Mouse (Mus musculus) ES-E14 (cell line): ENCODE measurements at regions not wholly inside any gene's neighbourhood (a gene's known extent, or its start where the extent isn't known, plus 50 kb on each side); places are given as distances from the start of the nearest gene placed in this dataset.

Source experiments
- CHD2 ChIP-seq: IDR thresholded peaks from 2 replicates; pipeline ENCODE4 v1.6.1; 2014; ENCODE audit warnings: mild to moderate bottlenecking, low read depth, low read length, inconsistent platforms
- HCFC1 ChIP-seq: IDR thresholded peaks from 2 replicates; pipeline ENCODE4 v1.6.1; 2012; ENCODE audit warnings: low read length, inconsistent platforms, borderline replicate concordance; ENCODE audit not compliant: insufficient read depth
- MAFK ChIP-seq: IDR thresholded peaks from 2 replicates; pipeline ENCODE4 v1.6.1; 2014; ENCODE audit warnings: mild to moderate bottlenecking, low read depth, low read length, inconsistent platforms; ENCODE audit not compliant: insufficient read depth
- ZC3H11A ChIP-seq: IDR thresholded peaks from 2 replicates; pipeline ENCODE4 v1.6.1; 2012; ENCODE audit warnings: low read depth, mild to moderate bottlenecking, inconsistent platforms, low read length, borderline replicate concordance
- ZNF384 ChIP-seq: IDR thresholded peaks from 2 replicates; pipeline ENCODE4 v1.6.1; 2012; ENCODE audit warnings: low read depth, low read length, inconsistent platforms

GRCm38 (mm10) chr11:31524065-31524618 is 147.5 kb downstream of the Bod1 start:
- TF ChIP-seq ZC3H11A (no peak), HCFC1 (no peak), MAFK (no peak), CHD2 (no peak), ZNF384 (no peak)
